Mouse (Mus musculus) 416B (cell line): ENCODE results near the gene Lrrc20.
A peak's percentile ranks its signal among the peaks of the same experiment; 100 is the strongest.
"Not testable (repeated sequence)": the region's sequence is repeated elsewhere in the genome, so short reads cannot be mapped to it uniquely, and the experiment has no call there.

Experiments used
- DNase-seq: peaks from one replicate; pipeline ENCODE4 v3.0.0; 2011; ENCODE audit warnings: low read depth

The Lrrc20 gene

DNA sequence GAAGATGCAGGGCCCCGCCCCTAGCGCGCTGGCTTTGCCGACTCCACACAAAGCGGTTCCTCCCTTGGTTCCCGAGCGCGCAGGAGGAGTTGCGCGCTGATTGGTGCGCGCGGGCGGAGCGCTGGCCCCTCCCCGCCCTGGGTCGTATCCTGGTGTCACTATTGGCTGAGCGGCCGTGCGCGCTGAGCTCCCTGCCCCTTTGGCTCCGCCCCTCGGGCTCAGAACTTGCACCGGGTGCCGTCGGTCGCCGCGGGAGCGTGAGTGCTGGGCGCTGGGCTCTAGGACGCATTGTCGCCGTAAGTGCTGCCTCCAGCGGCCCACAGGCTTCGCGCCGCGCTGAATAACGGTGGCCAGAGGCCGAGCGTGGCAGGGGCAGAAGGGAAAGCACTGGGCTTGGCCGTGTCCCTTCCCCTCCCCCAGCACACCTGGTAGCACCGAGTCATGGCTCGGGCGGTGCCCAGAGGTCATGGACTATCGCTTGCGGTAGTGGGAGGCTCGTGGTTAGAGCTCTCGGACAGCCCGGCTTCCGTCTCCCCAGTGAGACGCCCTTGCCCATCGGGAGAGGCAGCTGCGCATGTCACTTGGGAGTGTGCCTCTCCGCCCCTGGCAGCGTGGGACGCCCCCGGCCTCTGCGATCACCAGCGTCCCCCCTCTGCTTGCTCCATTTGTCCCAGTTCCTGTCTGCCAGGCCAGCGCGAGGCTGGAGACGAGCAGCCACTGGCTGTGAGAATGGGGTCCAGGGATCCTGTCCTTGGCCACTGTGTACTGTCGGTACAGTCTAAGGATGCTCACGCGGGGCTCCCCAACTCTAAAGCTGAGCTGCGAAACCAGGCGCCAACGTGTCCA lies at the start of gene Lrrc20:
Gene Lrrc20 (plus strand): TSS at position 208 of the 846 bp plus-strand sequence.
- peak; percentile 94 for DNase-seq

DNA sequence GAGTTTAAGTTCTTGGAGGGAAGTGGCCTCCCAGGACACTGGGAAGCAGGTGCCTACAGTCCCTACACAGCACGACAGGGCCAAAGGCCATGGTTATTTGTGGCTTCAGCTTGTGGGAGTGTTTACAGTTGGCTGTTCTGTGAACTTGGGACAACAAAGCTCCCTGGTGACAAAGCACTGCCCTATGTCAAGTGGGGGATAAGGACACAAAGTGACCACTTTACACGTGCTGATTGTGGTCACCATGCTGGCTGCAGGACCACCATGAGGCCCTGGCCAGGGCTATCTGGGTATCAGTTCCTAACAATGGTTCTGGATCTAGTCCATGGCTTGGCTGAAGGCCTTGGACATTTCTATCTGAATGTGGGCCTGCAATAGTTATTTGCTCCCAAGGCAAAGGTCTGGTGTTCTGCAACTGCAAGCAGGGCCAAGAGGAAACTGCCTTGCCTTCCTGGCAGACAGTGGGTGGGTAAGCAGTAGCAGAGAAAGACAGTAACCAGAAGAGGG lies 49.3 kb upstream of the Lrrc20 start:
- DNase-seq, result no peak

DNA sequence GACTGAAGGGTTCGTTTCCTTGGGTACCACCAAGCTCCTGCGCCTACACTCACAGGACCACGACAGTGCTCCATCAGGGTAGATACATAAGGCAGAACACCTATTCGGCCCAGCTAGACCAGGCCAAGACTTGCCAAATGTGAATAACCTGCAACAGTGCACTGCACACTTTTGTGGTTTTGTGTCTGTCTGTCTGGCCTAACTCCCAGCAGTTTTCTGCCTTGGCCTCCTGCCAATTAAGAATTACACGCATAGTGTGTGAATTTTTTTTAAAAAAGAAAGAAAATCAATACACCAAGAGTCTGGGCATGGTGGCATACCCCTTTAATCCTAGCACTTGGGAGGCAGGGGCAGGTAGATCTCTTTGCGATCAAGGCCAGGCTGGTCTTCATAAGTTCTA lies 47.6 kb upstream of the Lrrc20 start:
- DNase-seq, result no peak

DNA sequence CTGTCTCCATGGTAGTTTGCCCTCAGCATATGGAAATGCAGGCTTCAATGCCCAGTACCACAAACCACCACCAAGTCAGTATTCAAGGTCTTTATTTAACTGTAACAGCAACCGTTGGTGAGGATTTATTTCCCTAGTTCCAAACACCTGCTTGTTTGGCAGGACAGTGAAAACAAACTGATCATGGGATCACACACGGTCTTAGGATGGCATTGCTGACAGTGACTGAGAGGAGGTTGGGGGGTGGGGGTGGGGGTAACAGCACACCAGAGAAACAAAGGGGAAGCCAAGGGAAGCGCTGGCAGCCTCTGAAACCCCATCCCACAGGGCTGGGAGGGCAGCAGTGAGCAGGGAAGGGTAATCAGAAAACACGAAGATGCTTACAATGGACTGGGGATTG lies 47.2 kb upstream of the Lrrc20 start:
- no peak for DNase-seq

DNA sequence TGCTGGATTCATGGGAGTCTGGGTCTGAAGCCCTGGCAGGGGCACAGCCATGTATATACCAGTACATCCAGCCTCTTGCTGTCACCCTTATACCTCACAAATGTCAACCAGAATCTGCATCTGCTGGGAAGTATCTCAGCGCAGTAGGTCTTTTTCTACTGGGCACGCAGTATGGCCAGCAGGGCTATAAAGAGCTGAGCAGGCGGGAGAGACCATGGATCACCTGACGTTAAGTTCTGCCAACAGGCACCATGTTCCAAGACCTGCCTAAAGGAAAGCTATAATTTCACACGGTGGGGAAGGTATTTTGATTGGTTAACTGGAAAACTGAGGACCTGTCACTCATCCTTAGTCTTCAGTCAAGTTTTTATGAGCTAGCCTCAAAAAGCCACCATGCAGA lies 46.6 kb upstream of the Lrrc20 start:
- DNase-seq, result no peak

DNA sequence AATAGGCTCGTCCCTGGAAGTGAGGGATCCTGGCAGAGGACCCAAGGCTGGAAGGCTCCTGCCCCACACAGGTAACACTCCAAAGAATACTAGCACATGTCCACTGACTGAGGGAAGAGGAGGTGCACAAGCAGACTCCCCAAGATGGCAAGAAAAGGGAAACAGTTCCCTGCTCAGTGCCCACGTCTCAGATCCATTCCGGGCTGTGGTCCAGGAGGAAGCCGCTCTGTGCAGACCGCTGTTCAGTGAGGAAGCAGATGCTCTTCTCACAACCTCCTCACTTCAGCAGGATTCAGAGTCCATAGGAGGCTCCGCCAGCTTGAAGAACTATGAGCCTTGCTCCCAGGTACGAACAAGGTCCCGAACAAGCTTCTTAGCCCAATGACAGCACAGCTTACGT lies 44.2 kb upstream of the Lrrc20 start:
- DNase-seq, result no peak

DNA sequence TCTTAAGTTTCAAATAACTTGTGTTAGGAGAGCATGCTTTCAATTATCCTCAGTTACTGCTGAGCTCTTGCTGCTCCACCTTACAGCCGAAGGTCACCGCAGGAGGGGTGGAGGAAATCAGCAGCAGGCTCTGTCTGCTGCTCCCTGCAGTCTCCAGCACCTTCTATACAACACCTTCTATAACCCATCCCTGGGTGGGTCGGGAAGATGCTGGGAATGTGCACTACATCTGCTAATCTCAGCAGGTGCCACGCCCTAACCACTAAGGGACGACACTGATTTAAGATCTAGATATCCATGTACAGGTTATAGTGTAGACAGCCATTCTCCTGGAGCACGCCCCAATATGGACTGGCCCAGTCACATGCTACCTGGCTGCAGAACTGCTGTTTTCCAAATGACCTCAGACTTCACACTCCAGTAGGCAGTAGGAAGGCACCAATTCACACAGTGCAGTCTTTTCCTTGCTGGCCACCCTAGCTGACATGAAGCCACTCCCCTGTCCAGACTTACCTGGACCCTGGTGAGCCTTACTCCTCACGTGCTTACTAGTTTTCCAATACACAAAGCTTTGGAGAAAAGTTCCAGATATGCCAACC lies 35.3 kb upstream of the Lrrc20 start:
- DNase-seq, result no peak

DNA sequence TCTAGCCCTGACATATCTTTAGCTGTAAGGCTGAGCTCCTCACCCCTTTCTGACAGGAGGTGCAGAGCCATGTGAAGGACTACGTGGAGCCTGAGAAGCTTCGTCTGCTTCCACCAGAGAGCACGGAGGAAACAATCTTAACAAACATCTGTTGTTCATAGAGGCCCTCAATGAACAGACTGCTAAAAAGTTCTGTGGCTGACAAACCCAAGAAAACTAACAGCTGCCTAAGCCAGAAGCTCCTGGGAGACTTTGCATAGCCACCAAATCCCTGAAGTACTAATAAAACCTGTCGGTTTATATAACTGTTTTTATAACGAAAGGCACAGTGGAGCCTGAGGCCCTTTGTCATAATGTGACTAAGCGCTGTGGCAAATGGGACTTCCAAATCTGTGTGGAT lies 32.1 kb upstream of the Lrrc20 start:
- no peak for DNase-seq

DNA sequence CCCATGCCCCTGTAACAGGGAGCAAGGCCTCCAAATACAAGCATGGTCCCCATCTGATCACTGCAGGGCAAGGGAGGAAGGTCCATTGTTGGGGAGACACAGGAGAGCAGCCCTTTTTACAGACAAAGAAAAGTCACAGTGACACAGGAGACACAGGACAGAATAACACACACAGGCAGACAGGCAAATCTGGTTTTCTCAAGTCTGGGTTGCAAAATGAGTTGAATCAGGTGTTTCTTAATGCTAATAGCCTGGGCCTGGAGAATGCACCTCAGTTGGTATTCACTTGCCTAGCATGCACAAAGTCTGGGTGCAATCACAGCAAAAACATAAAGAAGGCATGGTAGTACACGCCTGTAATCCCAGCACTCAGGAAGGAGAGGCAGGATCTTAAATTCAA lies 31.7 kb upstream of the Lrrc20 start:
- DNase-seq, result no peak

DNA sequence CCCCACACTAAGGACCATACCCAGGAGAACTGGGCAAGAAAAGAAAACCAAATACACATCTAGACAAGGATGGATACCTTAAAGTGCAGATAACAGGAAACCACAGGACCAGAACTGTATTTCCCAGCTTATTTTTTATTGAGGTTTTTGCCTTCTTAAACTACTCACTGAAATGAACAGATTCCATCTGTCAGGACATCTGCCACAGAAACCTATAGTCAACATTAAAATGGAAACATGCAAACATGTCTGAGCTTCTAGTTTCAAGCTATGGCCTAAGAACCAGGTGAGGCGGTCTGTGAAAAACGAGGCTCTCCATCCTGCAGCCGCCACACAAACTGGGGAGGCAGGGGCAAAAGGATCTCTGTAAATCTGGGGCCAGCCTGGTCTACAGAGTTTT lies 30.6 kb upstream of the Lrrc20 start:
- no peak for DNase-seq

DNA sequence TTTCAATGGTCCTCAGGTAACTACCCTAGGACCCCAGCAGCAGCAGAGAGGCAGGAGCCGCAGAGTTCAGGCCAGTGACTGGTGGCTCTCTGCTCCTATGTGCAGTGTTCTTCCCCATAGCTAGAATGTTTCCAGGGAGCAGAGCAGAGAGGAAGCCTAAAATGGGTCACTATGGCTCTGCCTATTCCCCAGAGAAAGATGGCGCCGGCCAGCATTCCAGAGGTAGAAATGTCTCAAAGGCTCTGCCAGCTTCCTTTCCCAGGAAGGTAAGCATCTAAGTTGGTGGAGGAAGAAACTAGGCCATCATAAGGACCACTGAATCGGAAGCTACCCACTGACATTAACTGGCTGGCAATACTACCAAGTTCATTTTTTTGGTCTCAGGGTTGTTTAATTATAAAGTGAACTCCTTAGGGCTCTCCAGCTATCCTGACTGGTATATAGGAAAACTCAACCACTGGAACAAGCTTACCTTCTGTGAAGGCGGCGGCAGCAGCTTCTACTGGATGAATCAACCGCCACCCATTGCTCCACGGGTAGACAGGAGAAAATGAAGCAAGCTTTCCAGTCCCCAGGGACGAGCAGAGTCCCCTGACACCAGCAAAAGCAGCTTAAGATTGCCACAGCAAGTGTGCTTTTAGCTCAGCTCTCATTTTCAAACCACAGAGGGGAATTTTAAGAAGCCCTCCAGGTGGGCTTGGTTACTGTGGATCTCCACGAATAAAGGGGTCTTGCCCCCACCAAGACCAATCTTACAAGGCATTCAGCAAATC lies 27.8 kb upstream of the Lrrc20 start:
- DNase-seq, result no peak

DNA sequence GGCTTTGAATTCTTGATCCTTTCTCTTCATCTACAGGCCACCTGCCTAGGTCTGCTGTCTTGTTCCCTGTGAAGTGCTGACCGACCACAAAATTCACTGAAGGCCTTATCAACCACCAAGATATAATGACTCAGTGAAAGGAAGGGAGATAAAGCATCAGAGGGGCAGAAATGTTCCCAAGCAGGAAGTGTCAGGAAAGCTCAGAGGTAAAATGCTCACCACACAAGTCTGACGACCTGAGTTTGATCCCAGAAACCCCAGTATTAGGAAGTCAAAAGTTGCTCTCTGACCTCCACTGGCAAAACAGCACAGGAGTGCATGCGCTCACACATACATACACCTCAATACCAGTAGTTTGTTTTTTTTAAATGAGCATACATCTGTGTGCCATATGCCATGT lies 26.8 kb upstream of the Lrrc20 start:
- DNase-seq, result peak; percentile 86

DNA sequence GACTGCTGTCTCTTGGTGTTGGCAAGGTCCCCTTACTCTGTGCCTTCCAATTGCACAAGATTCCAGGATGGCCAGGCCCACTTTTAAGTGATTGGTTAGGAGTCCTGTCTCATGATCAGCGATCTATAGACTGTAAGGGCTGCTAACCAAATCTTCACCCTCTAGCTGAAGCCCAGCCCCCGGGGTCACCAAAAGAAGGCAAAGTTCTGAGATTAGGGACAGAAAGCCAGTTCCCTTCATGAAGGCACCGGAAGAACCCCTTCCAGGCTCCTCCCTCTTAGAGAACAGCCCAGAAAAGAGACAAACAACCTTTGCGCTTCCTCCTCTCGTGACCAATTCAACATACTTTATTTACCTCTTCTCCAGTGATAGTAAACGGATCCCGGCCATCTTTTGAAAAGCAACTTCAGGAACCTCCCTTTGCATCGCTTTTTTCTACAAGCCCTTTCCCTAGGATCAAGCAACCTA lies 24.1 kb upstream of the Lrrc20 start:
- DNase-seq, result peak; percentile 78

DNA sequence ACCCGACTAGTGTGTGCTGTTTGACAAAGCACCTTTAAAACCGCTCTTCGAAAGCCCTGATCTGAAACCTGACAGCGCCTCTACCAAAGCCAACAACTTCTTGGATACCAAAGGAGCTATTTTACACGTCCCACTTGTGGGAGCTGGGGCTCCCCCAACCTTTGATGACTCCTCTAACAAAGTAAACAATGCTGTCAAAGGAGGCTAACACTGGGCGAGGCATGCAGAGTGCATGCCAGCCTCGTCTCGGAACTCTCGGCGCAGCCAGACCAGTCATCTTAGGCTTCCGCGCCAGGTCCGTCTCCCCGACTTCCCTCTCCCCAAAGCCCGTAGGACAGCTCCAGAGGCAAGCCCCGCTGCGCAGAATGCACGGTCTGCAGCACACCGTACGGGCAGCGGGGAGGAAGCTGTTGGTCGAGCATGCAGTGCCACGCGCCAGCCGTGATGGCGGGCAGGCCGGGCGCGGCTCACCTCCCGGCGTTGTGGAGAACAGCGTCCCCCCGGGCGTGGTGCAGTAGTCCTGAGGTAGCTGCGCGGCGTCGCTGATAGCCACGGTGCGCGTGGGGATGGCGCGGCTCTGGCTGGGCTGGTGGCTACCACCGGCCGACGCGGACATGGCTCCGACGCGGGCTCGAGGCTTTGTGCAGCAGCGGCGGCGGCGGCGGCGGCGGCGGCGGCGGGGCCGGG lies 23.5 kb upstream of the Lrrc20 start:
- DNase-seq, result no peak

DNA sequence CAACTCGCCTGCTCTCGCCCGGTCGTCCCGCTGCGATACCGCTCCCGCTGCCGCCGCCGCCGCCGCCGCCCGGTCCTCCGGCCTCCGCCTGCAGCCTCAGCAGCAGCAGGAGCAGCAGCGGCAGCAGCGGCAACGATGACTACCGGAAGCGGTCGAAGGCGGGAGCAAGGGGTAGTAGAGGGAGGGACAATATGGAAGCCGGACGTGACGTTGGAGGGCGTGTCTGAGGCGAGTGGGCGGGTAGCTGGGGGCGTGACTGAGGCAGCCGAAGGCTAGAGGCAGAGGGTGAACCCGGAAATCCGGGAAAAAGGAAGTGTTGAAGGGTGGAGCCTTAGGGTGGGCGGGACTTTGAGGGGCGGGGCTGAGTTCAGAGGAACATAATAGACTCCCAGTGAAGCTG lies 23.0 kb upstream of the Lrrc20 start, which contains the start of gene Eif4ebp2:
Gene Eif4ebp2 (minus strand): TSS at position 17 of the 400 bp plus-strand sequence.
- DNase-seq, result peak; percentile 99

DNA sequence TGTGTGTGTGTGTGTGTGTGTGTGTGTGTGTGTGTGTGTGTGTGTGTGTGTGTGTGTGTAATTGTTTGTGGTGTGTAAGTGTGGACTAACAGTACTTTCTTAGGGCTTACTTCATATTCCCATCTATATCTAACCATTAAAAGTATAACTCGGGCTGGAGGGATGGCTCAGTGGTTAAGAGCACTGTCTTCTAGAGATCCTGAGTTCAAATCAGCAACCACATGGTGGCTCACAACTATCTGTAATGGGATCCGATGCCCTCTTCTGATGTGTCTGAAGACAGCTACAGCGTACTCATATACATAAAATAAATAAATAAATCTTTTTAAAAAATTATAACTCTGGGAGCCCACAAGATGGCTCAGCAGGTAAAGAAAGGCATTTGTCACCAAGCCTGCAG lies 22.4 kb upstream of the Lrrc20 start:
- not testable (repeated sequence) for DNase-seq

DNA sequence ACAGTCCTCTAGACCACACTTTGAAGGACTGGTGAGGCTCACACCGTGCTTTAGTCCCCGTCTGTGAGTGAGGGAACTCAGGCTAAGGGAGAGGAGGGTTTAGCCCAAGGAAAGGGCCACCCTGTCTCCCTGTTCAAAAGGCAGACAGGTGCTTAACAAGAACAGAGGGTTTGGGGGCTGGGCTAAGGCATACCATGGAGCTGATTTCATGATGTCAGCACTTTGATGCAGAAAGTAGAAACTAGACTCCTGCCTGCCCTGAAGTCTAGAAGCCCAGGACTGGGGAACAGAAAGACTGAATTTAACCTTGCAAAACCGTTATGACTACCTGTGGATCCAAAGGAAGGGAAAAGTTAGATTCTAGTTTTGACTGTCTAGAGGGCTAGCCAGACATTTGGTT lies 18.4 kb upstream of the Lrrc20 start:
- no peak for DNase-seq

DNA sequence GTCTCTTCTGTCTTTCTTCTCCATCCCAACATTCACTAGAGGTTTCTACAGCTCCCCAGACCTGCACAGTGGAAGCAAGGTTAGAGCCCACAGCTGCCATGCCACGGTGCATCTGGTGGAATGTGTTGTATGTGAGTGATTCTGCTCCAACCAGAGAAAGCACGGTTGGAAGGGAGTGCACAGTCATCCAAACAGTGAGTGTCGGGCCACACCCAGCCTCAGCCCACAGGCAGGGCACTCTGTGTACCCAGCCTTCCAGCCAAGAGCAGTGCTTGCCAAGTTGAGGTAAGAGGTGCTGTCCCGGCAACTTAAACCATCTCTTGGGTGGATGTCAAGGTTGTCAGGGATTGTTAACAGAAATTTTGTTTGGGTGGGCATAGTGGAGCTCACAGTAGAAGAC lies 10.6 kb upstream of the Lrrc20 start:
- DNase-seq, result no peak

DNA sequence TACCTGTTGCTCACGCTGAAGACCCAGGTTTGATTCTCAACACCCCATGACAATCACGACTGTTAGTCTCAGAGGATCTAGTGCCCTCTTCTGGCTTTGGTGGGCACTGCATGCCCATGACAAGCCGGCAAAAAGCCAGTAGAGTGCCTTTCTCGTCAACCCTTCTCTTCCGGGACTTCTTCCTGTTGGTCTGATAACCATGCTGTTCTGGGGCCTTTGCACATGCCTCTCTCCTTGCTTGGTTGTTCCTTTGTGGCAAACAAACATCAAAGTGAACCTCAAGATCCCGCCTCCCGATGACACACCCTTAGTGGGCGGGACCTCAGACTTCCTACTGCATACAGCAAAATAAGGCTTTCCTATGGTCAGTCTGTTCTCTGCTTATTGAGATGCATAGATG lies 9.4 kb upstream of the Lrrc20 start:
- DNase-seq, result peak; percentile 84

DNA sequence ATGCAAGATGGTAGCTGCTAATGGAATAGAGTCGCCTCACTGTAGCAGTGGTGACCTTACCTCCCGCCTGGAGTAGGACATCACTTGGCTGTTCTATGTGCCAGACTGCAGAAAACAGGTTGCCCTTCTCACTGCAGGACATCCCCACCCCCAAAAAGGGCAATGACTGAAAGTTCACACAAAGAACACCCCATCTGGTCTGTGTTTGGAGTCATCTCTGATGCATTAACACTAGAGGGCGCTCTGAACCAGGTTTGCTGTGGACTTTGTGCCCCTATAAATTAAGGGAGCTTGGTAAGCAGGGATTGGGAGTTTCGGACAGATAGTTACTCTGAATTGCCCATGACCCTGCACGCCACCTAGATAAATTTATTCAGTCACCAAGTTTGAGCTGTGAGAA lies 8.7 kb upstream of the Lrrc20 start:
- DNase-seq, result peak; percentile 82

DNA sequence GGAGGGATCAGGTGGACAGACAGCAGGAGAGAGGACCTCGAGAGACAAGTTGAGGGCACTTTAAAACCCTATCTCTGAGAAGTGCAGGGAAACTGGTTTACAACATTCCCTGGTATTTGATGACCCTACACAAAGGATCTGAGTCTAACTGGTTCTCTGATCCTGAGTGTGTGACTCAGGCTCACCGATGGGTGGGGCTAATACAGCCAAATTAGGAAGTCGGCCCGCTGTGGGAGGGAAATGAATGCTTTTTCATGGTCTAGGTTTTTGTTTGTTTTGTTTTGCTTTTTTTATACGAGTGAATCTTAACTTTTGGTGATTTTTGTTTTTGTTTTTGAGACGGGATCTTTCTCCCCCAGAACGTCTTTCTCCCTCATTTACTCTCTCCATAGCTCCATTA lies 6.7 kb upstream of the Lrrc20 start:
- peak; percentile 82 for DNase-seq

DNA sequence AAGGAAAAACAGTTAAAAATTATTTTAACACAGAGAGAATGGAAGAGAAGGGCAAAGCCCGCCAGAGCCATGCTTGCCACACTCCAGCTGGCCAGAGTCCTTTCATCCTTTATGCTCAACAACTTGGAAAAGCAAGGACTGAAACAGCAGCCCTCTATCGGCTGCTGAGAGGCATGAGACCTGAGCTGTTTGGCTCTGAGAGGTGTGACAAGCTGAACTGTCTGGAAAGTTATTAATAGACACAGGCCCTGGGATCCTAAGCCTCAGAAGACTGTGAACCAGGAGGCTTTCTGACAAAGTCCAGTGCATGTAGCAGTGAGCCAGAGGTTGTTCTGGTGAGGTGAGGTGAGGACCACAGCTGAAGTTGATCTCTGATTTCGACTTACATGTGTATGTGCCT lies 2.0 kb upstream of the Lrrc20 start:
- DNase-seq, result no peak
